In genomic region chr13:69481634-69482505, GRCm38 (mm10) we compare ENCODE assay signal across 8 mouse cellular contexts. TPM values are rescaled to one million over a fixed set of nuclear protein-coding genes. Genes with fewer than 3 reads are reported as not detected.
DNase-seq lines count a peak whose midpoint lies in the region; ATAC-seq and TF ChIP-seq lines count a peak whose summit lies in the region.

No protein-coding gene starts in this region.

- H3K4me1 ChIP-seq in liver, adult 2 months (ENCODE audit: control insufficient read depth, insufficient read depth, low read length) = 0 out of 2 replicates have a peak, but pooled peaks cover 4% of the 10 kb centered on the region
- no peaks in the 10 kb centered on the region for H3K4me1 ChIP-seq in liver, embryonic 15.5 days (replicated peaks)
- H3K4me1 ChIP-seq in olfactory bulb, adult 2 months (ENCODE audit: control insufficient read depth, insufficient read depth, low read length) = peaks cover 21% of the 10 kb centered on the region

- ATAC-seq in liver, embryonic 15.5 days (ENCODE audit: insufficient read depth) = no peak

- no peak for TF ChIP-seq CTCF in liver, adult 2 months (IDR thresholded peaks at IDR 0.05; ENCODE audit: low read depth, low read length)
- no peak for TF ChIP-seq CTCF in olfactory bulb, adult 2 months (IDR thresholded peaks at IDR 0.05; ENCODE audit: insufficient read depth, low read depth, low read length)

- H3K9ac ChIP-seq in liver, adult 2 months (ENCODE audit: low read depth, low read length) = no peak overlapping the region; the same call in 1 of the 2 replicates
- no peak overlapping the region for H3K9ac ChIP-seq in liver, embryonic 15.5 days

- H3K4me2 ChIP-seq in liver, embryonic 15.5 days = peak overlapping the region; percentile 27

- H3K4me3 ChIP-seq in liver, adult 2 months (ENCODE audit: insufficient read depth, low read depth, low read length) = no peak overlapping the region; the same call in 1 of the 2 replicates
- H3K4me3 ChIP-seq in liver, embryonic 15.5 days (replicated peaks) = no peak overlapping the region
- H3K4me3 ChIP-seq in olfactory bulb, adult 2 months (ENCODE audit: insufficient read depth, low read depth, low read length) = peak overlapping the region; percentile 9

- no peak for TF ChIP-seq POLR2A in liver, adult 2 months (IDR thresholded peaks at IDR 0.05; ENCODE audit: extremely low read depth, insufficient read depth, low read length)
- TF ChIP-seq POLR2A in olfactory bulb, adult 2 months (IDR thresholded peaks at IDR 0.05; ENCODE audit: insufficient read depth, low read depth, low read length) = no peak

- H3K36me3 ChIP-seq in liver, adult 2 months (ENCODE audit: control insufficient read depth, insufficient read depth, low read length) = no peaks in the 10 kb centered on the region
- no peaks in the 10 kb centered on the region for H3K36me3 ChIP-seq in liver, embryonic 15.5 days (replicated peaks)

- no peaks in the 10 kb centered on the region for H3K9me3 ChIP-seq in liver, embryonic 15.5 days (replicated peaks)

- 9% methylated on average over 30 of the region's 30 CpGs for WGBS in liver, adult 2 months
- WGBS in liver, embryonic 15.5 days (ENCODE audit: insufficient replicate concordance) = 4% methylated on average over 30 of the region's 30 CpGs
- 3% methylated on average over 30 of the region's 30 CpGs for WGBS in olfactory bulb, adult 2 months

- H3K79me2 ChIP-seq in liver, adult 2 months (ENCODE audit: control insufficient read depth, insufficient read depth, low read length) = no peaks in the 10 kb centered on the region

- peaks cover under 1% of the 10 kb centered on the region; the same call in 1 of the 2 replicates for H3K27me3 ChIP-seq in liver, adult 2 months (ENCODE audit: control insufficient read depth, insufficient read depth, low read length)
- H3K27me3 ChIP-seq in liver, embryonic 15.5 days = peaks cover 72% of the 10 kb centered on the region

- no peak overlapping the region for H3K27ac ChIP-seq in liver, adult 2 months (replicated peaks; ENCODE audit: insufficient read depth, low read depth, low read length)
- H3K27ac ChIP-seq in liver, embryonic 15.5 days (replicated peaks) = no peak overlapping the region
- H3K27ac ChIP-seq in olfactory bulb, adult 2 months (ENCODE audit: insufficient read depth, low read depth, low read length) = peak overlapping the region; percentile 90

- intact Hi-C loops in heart, postnatal 36 days (cut with DNase I) = no loop called here

- DNase-seq in liver, adult 2 months (ENCODE audit: extremely low read depth, low read depth, low spot score) = peak; percentile 85
- DNase-seq in liver = no peak
- DNase-seq in forelimb bud, embryonic 11.5 days (ENCODE audit: low read depth, low spot score) = peak; percentile 25
- DNase-seq in heart, postnatal 36 days = peak; percentile 68 to 70
- peak; percentile 70 to 91 for DNase-seq in layer of hippocampus, adult 18-20 months (ENCODE audit: low spot score in 2 of 2)
- no peak for DNase-seq in spleen, adult 12 weeks (ENCODE audit: low spot score)

RNA-seq across cellular contexts. Expression of gene Nsun2, which starts 51.7 kb away (rescaled TPM):
- total RNA-seq in liver, adult 2 months (2014; rRNA removed) = 74.1 and 81.0 TPM in 2 replicates
- 40.5 and 48.3 TPM in 2 replicates for polyA plus RNA-seq in liver, adult 2 months (2012; rRNA removed)
- total RNA-seq in heart, postnatal 36 days (2021) = 10 to 100 TPM; 41.4 to 48.9 TPM
- 10 to 100 TPM; 85.0 to 92.9 TPM for total RNA-seq in layer of hippocampus, adult 18-20 months (2021)
- polyA plus RNA-seq in liver, embryonic 15.5 days (2015; fragmentation: Nextera tagmentation; extraction: Ambion mirVana) = 82.4 and 84.3 TPM in 2 replicates
- polyA plus RNA-seq in olfactory bulb, adult 2 months (2012; ENCODE audit: insufficient read depth, insufficient read length, low replicate concordance, missing spikeins) = not detected in 2 replicates

RNA-seq across cellular contexts. Expression of gene Tent4a, which starts 52.5 kb away (rescaled TPM):
- total RNA-seq in liver, adult 2 months (2014; rRNA removed) = 8.7 and 8.9 TPM in 2 replicates
- 9.9 and 11.0 TPM in 2 replicates for polyA plus RNA-seq in liver, adult 2 months (2012; rRNA removed)
- 10 to 100 TPM; 12.8 to 14.4 TPM for total RNA-seq in heart, postnatal 36 days (2021)
- 10 to 100 TPM; 51.0 to 52.1 TPM for total RNA-seq in layer of hippocampus, adult 18-20 months (2021)
- polyA plus RNA-seq in liver, embryonic 15.5 days (2015; fragmentation: Nextera tagmentation; extraction: Ambion mirVana) = 2.0 and 2.8 TPM in 2 replicates
- polyA plus RNA-seq in olfactory bulb, adult 2 months (2012; ENCODE audit: insufficient read depth, insufficient read length, low replicate concordance, missing spikeins) = not detected in 2 replicates

Comparison
In these comparisons a context has a peak if more than half of its experiments do, and no peak if none do; other contexts are left out.
1. DNase-seq: peak in liver, adult 2 months (single experiment), forelimb bud, embryonic 11.5 days (single experiment), heart, postnatal 36 days (2 of 2) and layer of hippocampus, adult 18-20 months (2 of 2); none in liver (single experiment) and spleen, adult 12 weeks (single experiment).